Mouse (Mus musculus): ENCODE data around the gene Rock2.

- TF ChIP-seq GATA1 (IDR thresholded peaks at IDR 0.05; ENCODE audit: borderline replicate concordance, low read length): no peak
- TF ChIP-seq FLI1 (IDR thresholded peaks at IDR 0.05; ENCODE audit: low read length): no peak
Measured at GRCm38 (mm10) chr12:16948239-16948638, 53.5 kb downstream of the Rock2 start.
